Mouse (Mus musculus) lung, embryonic 16.5 days (tissue): Measurements from ENCODE around the gene Nebl. TPM values are rescaled to one million over a fixed set of nuclear protein-coding genes. Genes with fewer than 3 reads are reported as not detected.

Source experiments
- ATAC-seq: fragments of 200-750 bp; cut with Nextera tagmentation; 2 replicates; pipeline ENCODE4 v1.8.0; 2017; ENCODE audit warnings: low read depth, mild to moderate bottlenecking, moderate library complexity
- H3K27ac ChIP-seq: fragments of 300-500 bp; sonication (generic); 2 replicates; pipeline ENCODE4 v1.5.1; 2014; ENCODE audit warnings: mild to moderate bottlenecking, control low read depth, low read length
- H3K27me3 ChIP-seq: fragments of 300-500 bp; sonication (generic); 2 replicates; pipeline ENCODE4 v1.6.1; 2014; ENCODE audit warnings: low read depth, low read length, mixed read lengths; ENCODE audit not compliant: control insufficient read depth, insufficient read depth
- H3K36me3 ChIP-seq: fragments of 300-500 bp; sonication (generic); 2 replicates; pipeline ENCODE4 v1.6.1; 2014; ENCODE audit warnings: low read length; ENCODE audit not compliant: control insufficient read depth, insufficient read depth
- H3K4me1 ChIP-seq: fragments of 300-500 bp; sonication (generic); replicated peaks from 2 replicates; pipeline ENCODE4 v1.6.1; 2014; ENCODE audit warnings: low read length, mixed read lengths; ENCODE audit not compliant: control insufficient read depth, insufficient read depth
- H3K4me2 ChIP-seq: fragments of 300-500 bp; sonication (generic); 2 replicates; pipeline ENCODE4 v1.6.1; 2014; ENCODE audit warnings: low read depth, low read length, control low read depth
- H3K4me3 ChIP-seq: fragments of 300-500 bp; sonication (generic); 2 replicates; pipeline ENCODE4 v1.5.1; 2014; ENCODE audit warnings: mild to moderate bottlenecking, low read length, control low read depth
- H3K9ac ChIP-seq: fragments of 300-500 bp; sonication (generic); 2 replicates; pipeline ENCODE4 v1.6.1; 2014; ENCODE audit warnings: low read length, control low read depth
- H3K9me3 ChIP-seq: fragments of 300-500 bp; sonication (generic); 2 replicates; pipeline ENCODE4 v1.6.1; 2016; ENCODE audit warnings: low read length; ENCODE audit not compliant: control insufficient read depth
- WGBS: fragments of 180-500 bp; shearing (Covaris S2); extraction: QIAGEN DNeasy Blood & Tissue Kit; methylation state at CpG from one replicate; pipeline ENCODE4 v1.1.7; 2014; 5-methylcytosine and 5-hydroxymethylcytosine counted together
- polyA plus RNA-seq: library from polyadenylated mRNA; unstranded; fragments of >200 nt; fragmentation: Nextera tagmentation; extraction: Ambion mirVana; gene quantifications from 2 replicates; pipeline ENCODE4 v1.2.1, GENCODE M21; 2015

Nebl gene
- polyA plus RNA-seq, 1 experiment from 2014 or later: 44.3 TPM

DNA sequence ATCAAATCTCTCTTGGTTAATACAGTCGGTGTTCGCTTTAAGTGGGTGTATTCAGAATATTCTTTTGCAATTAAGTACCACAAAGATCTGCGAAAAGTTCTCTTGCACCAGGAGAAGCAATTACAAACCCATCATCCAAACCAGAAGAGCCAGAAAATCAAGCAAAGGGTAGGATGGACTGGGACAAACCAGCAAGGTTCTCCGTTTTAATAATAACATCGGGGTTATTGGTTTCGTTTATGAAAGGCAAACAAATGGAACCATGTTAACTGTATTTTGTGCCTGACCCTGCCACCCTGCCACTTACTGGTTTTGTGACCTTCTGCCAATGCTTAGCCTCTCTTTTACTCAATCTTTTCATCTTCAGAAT, 552 bp upstream of the Nebl start:
- 16% methylated on average over 6 of the region's 6 CpGs for WGBS
- Histone ChIP-seq H3K4me1 (peaks cover 18% of the 10 kb centered on the region), H3K36me3 (no peaks in the 10 kb centered on the region; the same call in 1 of the 2 replicates), H3K4me2 (peak overlapping the region; percentile 98), H3K4me3 (peak overlapping the region; percentile 76), H3K9ac (peak overlapping the region; percentile 15; the same call in 1 of the 2 replicates), H3K27ac (peak overlapping the region; percentile 82), H3K9me3 (no peaks in the 10 kb centered on the region), H3K27me3 (no peaks in the 10 kb centered on the region; the same call in none of the 2 replicates)
- no peak for ATAC-seq

DNA sequence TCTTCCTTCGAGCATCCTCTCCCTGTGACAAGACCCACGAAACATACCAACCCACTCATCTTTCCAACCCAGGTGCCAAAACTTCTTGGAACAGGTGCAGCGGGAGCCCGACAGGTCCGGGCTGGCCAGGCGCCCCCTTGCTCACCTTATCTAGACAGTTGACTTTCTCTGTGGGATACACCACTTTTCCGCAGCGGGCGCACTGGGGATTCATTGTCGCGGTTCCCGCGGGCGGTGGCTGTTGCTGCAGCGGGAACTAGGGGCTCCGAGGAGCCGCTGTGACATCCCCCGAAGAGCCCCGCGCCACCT, 662 bp downstream of the Nebl start:
- H3K4me3 ChIP-seq: peak overlapping the region; percentile 76
- no peak for ATAC-seq
- no peaks in the 10 kb centered on the region; the same call in 1 of the 2 replicates for H3K36me3 ChIP-seq
- H3K4me2 ChIP-seq: peak overlapping the region; percentile 98
- no peaks in the 10 kb centered on the region; the same call in none of the 2 replicates for H3K27me3 ChIP-seq
- peaks cover 18% of the 10 kb centered on the region for H3K4me1 ChIP-seq
- peak overlapping the region; percentile 82 for H3K27ac ChIP-seq
- WGBS: under 1% methylated on average over 19 of the region's 20 CpGs
- H3K9me3 ChIP-seq: no peaks in the 10 kb centered on the region
- peak overlapping the region; percentile 84 for H3K9ac ChIP-seq

DNA sequence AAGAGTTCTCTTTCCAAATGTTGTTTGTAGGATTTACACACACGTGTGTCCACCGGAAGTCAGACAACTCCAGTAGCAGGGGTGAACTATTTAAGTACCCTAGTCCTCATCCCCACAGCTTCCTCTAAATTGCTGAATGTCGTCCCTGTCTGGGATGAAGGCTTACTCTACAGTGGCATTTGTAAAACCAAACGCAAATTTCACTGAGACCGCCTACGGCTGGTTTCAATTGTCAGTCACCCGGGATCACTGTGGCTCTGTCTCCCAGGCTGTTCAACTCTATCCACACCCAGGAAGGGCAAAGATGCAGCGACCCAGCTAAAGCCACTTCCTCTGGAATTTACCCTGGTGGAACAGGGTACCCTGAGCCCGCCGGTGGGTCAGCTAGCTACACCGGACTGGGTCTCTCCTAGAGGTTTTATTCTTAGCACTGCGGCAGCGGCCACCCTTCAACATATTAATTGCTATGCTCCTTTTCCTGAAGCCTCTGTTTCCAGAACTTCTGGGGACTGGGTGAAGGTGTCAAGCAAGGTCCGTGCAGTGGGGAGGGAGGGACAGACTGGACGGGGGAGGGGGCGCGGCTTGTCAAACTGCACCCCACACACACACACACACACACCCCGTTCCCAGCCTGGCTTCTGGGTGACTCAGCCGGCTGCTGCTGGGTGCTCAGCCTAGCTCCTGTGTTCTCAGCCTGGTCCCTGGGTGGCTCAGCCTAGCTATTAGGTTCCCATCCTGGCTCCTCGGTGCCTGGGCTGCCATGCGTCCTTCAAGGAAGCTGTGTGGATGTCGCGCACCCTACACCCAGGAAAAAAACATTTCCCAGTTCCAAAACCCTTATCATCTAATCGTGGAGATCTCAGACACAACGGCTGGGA, 1.3 kb downstream of the Nebl start:
- no peaks in the 10 kb centered on the region for H3K9me3 ChIP-seq
- ATAC-seq: peak; percentile 61
- no peaks in the 10 kb centered on the region; the same call in 1 of the 2 replicates for H3K36me3 ChIP-seq
- peak overlapping the region; percentile 76 for H3K4me3 ChIP-seq
- peak overlapping the region; percentile 98 for H3K4me2 ChIP-seq
- no peaks in the 10 kb centered on the region; the same call in none of the 2 replicates for H3K27me3 ChIP-seq
- peaks cover 18% of the 10 kb centered on the region for H3K4me1 ChIP-seq
- 3% methylated on average over 25 of the region's 25 CpGs for WGBS
- H3K27ac ChIP-seq: peak overlapping the region; percentile 82
- peak overlapping the region; percentile 84 for H3K9ac ChIP-seq

DNA sequence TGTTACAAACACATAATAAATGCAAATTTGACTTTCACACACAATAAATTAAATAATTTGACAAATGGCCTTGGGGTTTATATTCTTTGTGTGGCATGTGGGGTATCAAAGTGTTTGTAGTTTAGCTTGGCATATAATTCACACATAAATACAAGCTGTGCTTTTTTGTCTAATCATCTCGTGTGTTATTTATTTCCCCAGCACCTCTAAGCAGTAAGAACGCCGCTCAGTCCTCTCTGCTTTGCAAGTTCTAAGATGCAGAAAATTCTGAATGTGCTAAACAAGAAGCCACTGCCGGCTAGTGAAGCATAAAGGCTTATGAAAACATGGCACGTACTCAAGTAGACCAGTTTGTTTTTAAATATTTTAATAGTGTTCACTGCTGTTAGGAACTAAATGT, 6.9 kb downstream of the Nebl start:
- H3K27ac ChIP-seq: peak overlapping the region; percentile 53
- no peak for ATAC-seq
- H3K4me3 ChIP-seq: no peak overlapping the region
- H3K36me3 ChIP-seq: no peaks in the 10 kb centered on the region; the same call in 1 of the 2 replicates
- no peak overlapping the region for H3K4me2 ChIP-seq
- H3K9me3 ChIP-seq: no peaks in the 10 kb centered on the region
- 55% methylated on average over 5 of the region's 5 CpGs for WGBS
- peaks cover 28% of the 10 kb centered on the region for H3K4me1 ChIP-seq
- no peak overlapping the region for H3K9ac ChIP-seq
- no peaks in the 10 kb centered on the region; the same call in none of the 2 replicates for H3K27me3 ChIP-seq

DNA sequence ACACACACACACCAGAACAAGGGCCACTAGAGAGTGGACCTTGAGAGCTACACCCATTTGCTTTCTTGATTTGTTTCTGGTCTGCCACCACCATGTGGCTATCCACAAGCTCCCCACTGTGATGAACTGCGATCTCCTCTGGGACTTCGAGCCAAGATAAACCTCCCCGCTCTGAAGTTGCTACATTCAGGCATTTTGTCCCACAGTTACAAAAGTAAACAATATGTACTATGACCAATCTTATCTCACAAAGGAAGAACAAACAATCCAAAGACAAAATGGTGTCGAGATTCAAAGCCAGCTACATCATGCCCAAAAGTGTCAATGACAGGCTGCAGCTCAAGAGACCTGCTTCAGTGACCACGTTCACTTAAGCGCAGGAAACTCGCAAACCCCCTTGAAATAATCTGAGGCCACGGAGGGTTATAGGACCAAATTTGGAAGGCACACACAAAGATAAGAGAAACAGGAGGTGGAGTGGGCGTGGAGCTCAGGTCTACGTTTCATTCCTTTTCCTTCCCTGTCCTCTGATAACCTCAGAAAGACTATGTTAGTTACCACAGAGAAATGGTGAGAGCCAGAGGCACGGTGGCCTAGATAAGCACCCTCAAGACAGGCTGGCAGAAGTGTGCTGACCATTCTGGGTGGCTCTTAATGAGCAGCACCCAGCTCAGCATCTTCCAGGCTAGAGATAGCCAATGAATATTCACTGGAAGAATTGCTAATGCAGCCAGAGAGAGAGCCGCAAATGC, 7.8 kb downstream of the Nebl start:
- Histone ChIP-seq H3K4me2 (peak overlapping the region; percentile 25; the same call in 1 of the 2 replicates), H3K27ac (peak overlapping the region; percentile 86), H3K9me3 (no peaks in the 10 kb centered on the region), H3K36me3 (no peaks in the 10 kb centered on the region), H3K27me3 (no peaks in the 10 kb centered on the region), H3K4me1 (peaks cover 24% of the 10 kb centered on the region), H3K4me3 (no peak overlapping the region), H3K9ac (peak overlapping the region; percentile 31; the same call in 1 of the 2 replicates)
- peak; percentile 80 for ATAC-seq
- WGBS: 18% methylated on average over 12 of the region's 12 CpGs

DNA sequence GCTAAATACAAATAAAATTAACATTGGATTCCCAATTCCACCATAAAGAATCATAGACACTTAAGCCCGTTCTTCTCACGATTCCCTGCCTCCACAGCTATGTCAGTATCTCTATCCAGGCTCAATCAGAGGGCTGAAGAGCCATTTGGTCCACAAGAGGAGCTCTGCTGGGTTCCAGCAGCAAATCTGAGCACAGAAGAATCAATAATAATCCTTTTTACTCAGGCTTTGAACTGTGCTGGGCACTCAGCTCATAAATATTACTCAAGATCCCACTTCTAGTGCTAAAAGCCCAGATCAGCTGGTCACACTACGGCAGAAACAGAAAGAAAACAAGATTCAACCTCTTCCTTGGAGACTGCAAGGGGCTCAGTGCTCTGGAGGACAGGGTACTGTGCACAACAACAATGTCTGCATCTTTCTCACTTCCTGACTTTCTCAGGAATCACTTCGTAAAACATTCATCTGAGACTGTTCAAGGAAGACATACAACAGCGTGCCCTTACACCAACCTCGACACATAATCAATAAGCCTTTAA, 10.0 kb downstream of the Nebl start:
- peak overlapping the region; percentile 79 for H3K27ac ChIP-seq
- ATAC-seq: peak; percentile 16; the same call in 1 of the 2 replicates

DNA sequence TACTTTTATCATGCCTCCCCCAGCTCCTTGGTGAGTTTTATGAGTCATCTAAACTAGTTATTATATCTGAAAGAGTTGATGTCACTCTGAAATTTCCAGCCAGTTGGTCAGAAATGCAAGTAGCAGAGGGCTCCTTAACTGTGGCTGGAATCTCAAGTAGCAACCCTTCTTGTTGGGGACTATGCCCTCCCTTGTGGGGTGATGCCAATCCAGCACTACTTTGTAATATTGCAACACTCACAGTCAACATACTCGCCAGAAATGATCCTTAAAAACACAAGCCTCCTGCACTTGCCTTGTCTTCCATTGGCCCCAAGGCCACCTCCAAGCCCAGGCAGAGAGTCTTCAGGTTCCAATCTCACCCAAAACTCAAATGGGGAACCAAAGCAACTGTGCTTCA, 13.0 kb downstream of the Nebl start:
- Histone ChIP-seq H3K27ac (peak overlapping the region; percentile 43), H3K27me3 (no peaks in the 10 kb centered on the region), H3K4me3 (no peak overlapping the region), H3K4me1 (peaks cover 16% of the 10 kb centered on the region), H3K36me3 (peaks cover 2% of the 10 kb centered on the region), H3K9me3 (no peaks in the 10 kb centered on the region), H3K4me2 (no peak overlapping the region), H3K9ac (no peak overlapping the region)
- peak; percentile 30; the same call in 1 of the 2 replicates for ATAC-seq
- 58% methylated on average over 1 of the region's 1 CpGs for WGBS

More for the DNA sequence above, 10.0 kb downstream of the Nebl start:
- H3K27me3 ChIP-seq: no peaks in the 10 kb centered on the region
- 0 out of 2 replicates have a peak overlapping the region, but pooled peaks have one; percentile 27 for H3K9ac ChIP-seq
- H3K4me2 ChIP-seq: no peak overlapping the region
- peaks cover 20% of the 10 kb centered on the region for H3K4me1 ChIP-seq
- 42% methylated on average over 6 of the region's 6 CpGs for WGBS
- H3K4me3 ChIP-seq: no peak overlapping the region
- no peaks in the 10 kb centered on the region; the same call in 1 of the 2 replicates for H3K36me3 ChIP-seq
- H3K9me3 ChIP-seq: no peaks in the 10 kb centered on the region

DNA sequence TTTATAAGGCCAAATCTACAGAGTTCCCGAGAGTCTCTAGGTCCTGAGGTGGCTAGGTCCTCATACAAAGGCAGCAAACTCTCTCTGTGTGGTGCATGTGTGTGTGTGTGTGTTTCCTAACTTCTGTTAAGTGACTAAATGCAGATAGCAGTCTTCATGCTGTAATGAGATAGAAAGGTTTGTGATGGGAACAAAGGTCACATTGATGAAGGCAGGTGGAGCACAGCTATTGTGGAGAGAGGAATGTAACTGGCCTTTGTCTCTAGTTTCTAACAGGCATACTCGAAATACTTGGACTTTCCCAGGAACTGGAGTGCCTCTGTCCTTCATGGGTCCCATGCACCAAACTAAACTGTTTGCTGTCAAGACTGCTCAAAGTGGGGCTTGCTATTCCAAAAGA, 14.1 kb downstream of the Nebl start:
- 36% methylated on average over 2 of the region's 2 CpGs for whole genome bisulfite sequencing
- no peaks in the 10 kb centered on the region for H3K27me3 ChIP-seq
- no peak overlapping the region for H3K4me2 ChIP-seq
- peaks cover 2% of the 10 kb centered on the region for H3K36me3 ChIP-seq
- no peak for ATAC-seq
- H3K9me3 ChIP-seq: no peaks in the 10 kb centered on the region
- no peak overlapping the region for H3K9ac ChIP-seq
- H3K4me1 ChIP-seq: peaks cover 10% of the 10 kb centered on the region; the same call in 1 of the 2 replicates
- H3K27ac ChIP-seq: peak overlapping the region; percentile 18
- H3K4me3 ChIP-seq: no peak overlapping the region
